ENCODE assay signal across 10 mouse cellular contexts in genomic region chr12:112830570-112830969, GRCm38 (mm10). TPM values are rescaled to one million over a fixed set of nuclear protein-coding genes. Genes with fewer than 3 reads are reported as not detected.
DNase-seq lines count a peak whose midpoint lies in the region; ATAC-seq and TF ChIP-seq lines count a peak whose summit lies in the region.
"Had no signal": no experiment of that assay in that cellular context is flagged by ENCODE, and none has a peak within 500 bp of the region (broad histone marks: within the 10 kb centered on the region; RNA-seq: fewer than 3 reads in every experiment).

No protein-coding gene starts in this region.

- no peak for ATAC-seq in heart, embryonic 16.5 days (replicated peaks; ENCODE audit: extremely low read depth, insufficient read depth, low FRiP score)
- ATAC-seq in hindbrain, embryonic 15.5 days (ENCODE audit: low FRiP score, low read depth) = no peak
- no peak for ATAC-seq in midbrain, embryonic 14.5 days (ENCODE audit: low FRiP score, low TSS enrichment)
- no peak for ATAC-seq in activated CD4-positive, CD25-positive, alpha-beta regulatory T cell, adult 4 months
- ATAC-seq: Patski had no signal

- intact Hi-C loops in heart, postnatal 25 days (cut with DNase I) = no loop called here

- H3K27me3 ChIP-seq in heart, embryonic 16.5 days (ENCODE audit: control insufficient read depth, insufficient read depth, low read length) = no peaks in the 10 kb centered on the region
- H3K27me3 ChIP-seq in hindbrain, embryonic 15.5 days = no peaks in the 10 kb centered on the region
- H3K27me3 ChIP-seq in midbrain, embryonic 14.5 days (ENCODE audit: control insufficient read depth, insufficient read depth, low read length) = no peaks in the 10 kb centered on the region
- H3K27me3 ChIP-seq: Patski had no signal

- peak overlapping the region; percentile 75 for H3K4me3 ChIP-seq in heart, embryonic 16.5 days (ENCODE audit: low read length)
- peak overlapping the region; percentile 94 for H3K4me3 ChIP-seq in bone marrow macrophage, adult 2 months (ENCODE audit: insufficient read depth, low read length)
- peak overlapping the region; percentile 78 for H3K4me3 ChIP-seq in hindbrain, embryonic 15.5 days
- H3K4me3 ChIP-seq in midbrain, embryonic 14.5 days (replicated peaks; ENCODE audit: low read depth, low read length) = peak overlapping the region; percentile 96

- H3K27ac ChIP-seq in heart, embryonic 16.5 days (ENCODE audit: low read length) = no peak overlapping the region
- no peak overlapping the region for H3K27ac ChIP-seq in bone marrow macrophage, adult 2 months (ENCODE audit: insufficient read depth, low read depth, low read length)
- no peak overlapping the region for H3K27ac ChIP-seq in hindbrain, embryonic 15.5 days (replicated peaks)
- no peak overlapping the region for H3K27ac ChIP-seq in midbrain, embryonic 14.5 days (replicated peaks; ENCODE audit: low read depth, low read length)

- peak overlapping the region; percentile 73 for H3K4me2 ChIP-seq in heart, embryonic 16.5 days (ENCODE audit: low read depth, low read length)
- H3K4me2 ChIP-seq in hindbrain, embryonic 15.5 days = peak overlapping the region; percentile 58
- H3K4me2 ChIP-seq in midbrain, embryonic 14.5 days (ENCODE audit: low read length) = peak overlapping the region; percentile 83

- H3K36me3 ChIP-seq in heart, embryonic 16.5 days (ENCODE audit: control insufficient read depth, insufficient read depth) = peaks cover 9% of the 10 kb centered on the region
- H3K36me3 ChIP-seq in hindbrain, embryonic 15.5 days = peaks cover 13% of the 10 kb centered on the region
- H3K36me3 ChIP-seq in midbrain, embryonic 14.5 days (ENCODE audit: control insufficient read depth, insufficient read depth, low read length) = peaks cover 21% of the 10 kb centered on the region

- H3K9me3 ChIP-seq in heart, embryonic 16.5 days (replicated peaks; ENCODE audit: control insufficient read depth, low read length) = no peaks in the 10 kb centered on the region
- no peaks in the 10 kb centered on the region for H3K9me3 ChIP-seq in hindbrain, embryonic 15.5 days
- H3K9me3 ChIP-seq in midbrain, embryonic 14.5 days (ENCODE audit: control insufficient read depth, low read length) = no peaks in the 10 kb centered on the region

- H3K9ac ChIP-seq in heart, embryonic 16.5 days (ENCODE audit: low read length) = peak overlapping the region; percentile 80
- peak overlapping the region; percentile 65 for H3K9ac ChIP-seq in hindbrain, embryonic 15.5 days
- peak overlapping the region; percentile 86 for H3K9ac ChIP-seq in midbrain, embryonic 14.5 days (replicated peaks; ENCODE audit: low read length)

- TF ChIP-seq POLR2A in bone marrow macrophage, adult 2 months (IDR thresholded peaks at IDR 0.05; ENCODE audit: borderline replicate concordance, low read depth, low read length) = no peak

- TF ChIP-seq CTCF in bone marrow macrophage, adult 2 months (IDR thresholded peaks at IDR 0.05; ENCODE audit: low read depth, low read length) = no peak

- DNase-seq in heart, postnatal 25 days (ENCODE audit: low spot score) = no peak
- no peak for DNase-seq in midbrain, embryonic 14.5 days
- no peak for DNase-seq in gastrocnemius, postnatal 25 days
- DNase-seq in left cerebral cortex, adult 18-20 months (ENCODE audit: low spot score in 2 of 2) = no peak

- peaks cover 30% of the 10 kb centered on the region for H3K4me1 ChIP-seq in heart, embryonic 16.5 days (ENCODE audit: control insufficient read depth, insufficient read depth, low read length)
- H3K4me1 ChIP-seq in bone marrow macrophage, adult 2 months (ENCODE audit: control insufficient read depth, insufficient read depth, low read length) = peaks cover 37% of the 10 kb centered on the region
- H3K4me1 ChIP-seq in hindbrain, embryonic 15.5 days (replicated peaks) = peaks cover 47% of the 10 kb centered on the region
- H3K4me1 ChIP-seq in midbrain, embryonic 14.5 days (ENCODE audit: control insufficient read depth, insufficient read depth, low read length) = peaks cover 31% of the 10 kb centered on the region

- 72% methylated on average over 3 of the region's 3 CpGs for WGBS in heart, embryonic 16.5 days
- WGBS in hindbrain, embryonic 15.5 days = 91% methylated on average over 3 of the region's 3 CpGs
- 94% methylated on average over 3 of the region's 3 CpGs for WGBS in midbrain, embryonic 14.5 days

RNA-seq across cellular contexts. Expression of gene Cdca4, which starts 1.3 kb away (rescaled TPM):
- polyA plus RNA-seq in heart, embryonic 16.5 days (2015; fragmentation: Nextera tagmentation; extraction: Ambion mirVana) = 44.7 and 53.2 TPM in 2 replicates
- total RNA-seq in heart, postnatal 25 days (2021) = 1 to 10 TPM; 6.4 to 7.6 TPM
- polyA plus RNA-seq in bone marrow macrophage, adult 2 months (2012; ENCODE audit: insufficient read depth, insufficient read length, missing spikeins) = 26.2 and 28.0 TPM in 2 replicates
- polyA plus RNA-seq in hindbrain, embryonic 15.5 days (2015; fragmentation: Nextera tagmentation; extraction: Ambion mirVana) = 37.3 and 44.6 TPM in 2 replicates
- 45.0 and 60.8 TPM in 2 replicates for polyA plus RNA-seq in midbrain, embryonic 14.5 days (2014; fragmentation: Nextera tagmentation; extraction: Ambion mirVana)
- total RNA-seq in gastrocnemius, postnatal 25 days (2021) = 1 to 10 TPM; 3.4 to 3.5 TPM
- 10 to 100 TPM; 63.6 to 87.5 TPM for polyA plus RNA-seq in activated CD4-positive, CD25-positive, alpha-beta regulatory T cell, adult 4 months (2017; shearing (Covaris generic))
- 10 to 100 TPM; 10.8 to 12.9 TPM for total RNA-seq in left cerebral cortex, adult 18-20 months (2021)

RNA-seq across cellular contexts. Expression of gene Clba1, which starts 21.8 kb away (rescaled TPM):
- 6.0 and 8.4 TPM in 2 replicates for polyA plus RNA-seq in heart, embryonic 16.5 days (2015; fragmentation: Nextera tagmentation; extraction: Ambion mirVana)
- 1 to 10 TPM; 1.5 to 1.9 TPM for total RNA-seq in heart, postnatal 25 days (2021)
- 2.0 and 2.1 TPM in 2 replicates for polyA plus RNA-seq in bone marrow macrophage, adult 2 months (2012; ENCODE audit: insufficient read depth, insufficient read length, missing spikeins)
- polyA plus RNA-seq in hindbrain, embryonic 15.5 days (2015; fragmentation: Nextera tagmentation; extraction: Ambion mirVana) = 21.6 and 22.7 TPM in 2 replicates
- 21.4 and 23.1 TPM in 2 replicates for polyA plus RNA-seq in midbrain, embryonic 14.5 days (2014; fragmentation: Nextera tagmentation; extraction: Ambion mirVana)
- under 1 TPM; 0.46 to 0.96 TPM for total RNA-seq in gastrocnemius, postnatal 25 days (2021)
- polyA plus RNA-seq in activated CD4-positive, CD25-positive, alpha-beta regulatory T cell, adult 4 months (2017; shearing (Covaris generic)) = under 1 TPM in 1 of 2 experiments, not detected in 1; 0.24 TPM
- total RNA-seq in left cerebral cortex, adult 18-20 months (2021) = 10 to 100 TPM; 19.6 to 22.1 TPM

RNA-seq across cellular contexts. Expression of gene Ahnak2, which starts 28.1 kb away (rescaled TPM):
- 2.0 and 2.1 TPM in 2 replicates for polyA plus RNA-seq in heart, embryonic 16.5 days (2015; fragmentation: Nextera tagmentation; extraction: Ambion mirVana)
- 10 to 100 TPM; 15.3 to 16.5 TPM for total RNA-seq in heart, postnatal 25 days (2021)
- polyA plus RNA-seq in bone marrow macrophage, adult 2 months (2012; ENCODE audit: insufficient read depth, insufficient read length, missing spikeins) = 27.3 TPM in 2 replicates
- 1.8 and 3.3 TPM in 2 replicates for polyA plus RNA-seq in hindbrain, embryonic 15.5 days (2015; fragmentation: Nextera tagmentation; extraction: Ambion mirVana)
- polyA plus RNA-seq in midbrain, embryonic 14.5 days (2014; fragmentation: Nextera tagmentation; extraction: Ambion mirVana) = 0.62 and 0.75 TPM in 2 replicates
- 10 to 100 TPM in 1 of 2 experiments, 1 to 10 TPM in 1; 4.9 to 11.8 TPM for total RNA-seq in gastrocnemius, postnatal 25 days (2021)
- not detected for polyA plus RNA-seq in activated CD4-positive, CD25-positive, alpha-beta regulatory T cell, adult 4 months (2017; shearing (Covaris generic))
- total RNA-seq in left cerebral cortex, adult 18-20 months (2021) = 1 to 10 TPM; 5.8 to 6.6 TPM

RNA-seq across cellular contexts. Expression of gene Gpr132, which starts 37.5 kb away (rescaled TPM):
- 1.4 and 3.6 TPM in 2 replicates for polyA plus RNA-seq in heart, embryonic 16.5 days (2015; fragmentation: Nextera tagmentation; extraction: Ambion mirVana)
- total RNA-seq in heart, postnatal 25 days (2021) = under 1 TPM in 1 of 2 experiments, not detected in 1; 0.23 TPM
- polyA plus RNA-seq in bone marrow macrophage, adult 2 months (2012; ENCODE audit: insufficient read depth, insufficient read length, missing spikeins) = 42.1 and 44.3 TPM in 2 replicates
- polyA plus RNA-seq in hindbrain, embryonic 15.5 days (2015; fragmentation: Nextera tagmentation; extraction: Ambion mirVana) = not detected in 2 replicates
- polyA plus RNA-seq in midbrain, embryonic 14.5 days (2014; fragmentation: Nextera tagmentation; extraction: Ambion mirVana) = 0.08 TPM in 1 of 2 replicates, not detected in the other
- total RNA-seq in gastrocnemius, postnatal 25 days (2021) = under 1 TPM in 1 of 2 experiments, not detected in 1; 0.11 TPM
- 10 to 100 TPM; 65.9 to 77.3 TPM for polyA plus RNA-seq in activated CD4-positive, CD25-positive, alpha-beta regulatory T cell, adult 4 months (2017; shearing (Covaris generic))
- under 1 TPM in 1 of 2 experiments, not detected in 1; 0.14 TPM for total RNA-seq in left cerebral cortex, adult 18-20 months (2021)
- total RNA-seq: left cerebral cortex, postnatal 36 days had no signal
- polyA plus RNA-seq: Patski had no signal
